Mouse (Mus musculus) midbrain, embryonic 12.5 days (tissue): Measurements from ENCODE around the gene Pcnx3. TPM values are rescaled to one million over a fixed set of nuclear protein-coding genes. Genes with fewer than 3 reads are reported as not detected.

Experiments used
- ATAC-seq: fragments of 200-750 bp; cut with Nextera tagmentation; 2 replicates; pipeline ENCODE4 v1.8.0; 2017; ENCODE audit warnings: low read depth, moderate TSS enrichment, moderate library complexity; ENCODE audit not compliant: low FRiP score
- H3K27ac ChIP-seq: fragments of 300-500 bp; sonication (generic); replicated peaks from 2 replicates; pipeline ENCODE4 v1.5.1; 2016; ENCODE audit warnings: mild to moderate bottlenecking
- H3K27me3 ChIP-seq: fragments of 300-500 bp; sonication (generic); 2 replicates; pipeline ENCODE4 v1.6.1; 2016; ENCODE audit warnings: mild to moderate bottlenecking
- H3K36me3 ChIP-seq: fragments of 300-500 bp; sonication (generic); 2 replicates; pipeline ENCODE4 v1.6.1; 2016
- H3K4me1 ChIP-seq: fragments of 300-500 bp; sonication (generic); 2 replicates; pipeline ENCODE4 v1.6.1; 2016
- H3K4me2 ChIP-seq: fragments of 300-500 bp; sonication (generic); replicated peaks from 2 replicates; pipeline ENCODE4 v1.6.1; 2016; ENCODE audit warnings: mild to moderate bottlenecking, moderate library complexity
- H3K4me3 ChIP-seq: fragments of 300-500 bp; sonication (generic); 2 replicates; pipeline ENCODE4 v1.5.1; 2016; ENCODE audit warnings: mild to moderate bottlenecking
- H3K9ac ChIP-seq: fragments of 300-500 bp; sonication (generic); replicated peaks from 2 replicates; pipeline ENCODE4 v1.6.1; 2016; ENCODE audit warnings: mild to moderate bottlenecking, moderate library complexity
- H3K9me3 ChIP-seq: fragments of 300-500 bp; sonication (generic); 2 replicates; pipeline ENCODE4 v1.6.1; 2016; ENCODE audit warnings: mild to moderate bottlenecking
- WGBS: fragments of 180-500 bp; shearing (Covaris S2); methylation state at CpG from one replicate; pipeline ENCODE4 v1.1.7; 2016; 5-methylcytosine and 5-hydroxymethylcytosine counted together
- polyA plus RNA-seq: library from polyadenylated mRNA; unstranded; fragments of >200 nt; fragmentation: Nextera tagmentation; extraction: Ambion mirVana; gene quantifications from 2 replicates; pipeline ENCODE4 v1.2.1, GENCODE M21; 2016

Pcnx3 gene
- polyA plus RNA-seq, 1 experiment from 2014 or later = 34.1 TPM

DNA sequence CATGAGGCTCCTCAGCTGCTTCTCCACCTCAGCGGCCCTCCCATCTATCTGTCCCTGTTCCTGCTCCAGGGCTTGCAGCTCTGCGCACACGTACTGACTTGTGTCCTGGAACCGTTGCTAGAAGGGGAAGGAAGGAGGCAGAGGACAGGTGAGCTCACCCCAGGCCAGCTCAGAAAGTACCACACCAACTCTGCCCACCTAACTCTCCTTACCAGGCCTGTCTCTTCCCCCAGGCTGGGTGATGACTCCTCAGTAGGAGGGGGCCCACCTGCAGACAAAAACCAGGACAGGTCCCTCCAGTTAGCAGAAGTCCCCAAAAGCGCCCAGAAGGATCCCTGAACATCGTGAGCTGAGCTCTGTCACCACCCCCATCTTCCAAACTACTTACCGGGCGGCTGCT, 21.9 kb upstream of the Pcnx3 start:
- no peak for ATAC-seq
- Histone ChIP-seq H3K4me2 (no peak overlapping the region), H3K9ac (no peak overlapping the region), H3K36me3 (peaks cover 63% of the 10 kb centered on the region), H3K4me1 (peaks cover 7% of the 10 kb centered on the region), H3K4me3 (no peak overlapping the region), H3K27ac (no peak overlapping the region), H3K27me3 (0 out of 2 replicates have a peak, but pooled peaks cover under 1% of the 10 kb centered on the region), H3K9me3 (no peaks in the 10 kb centered on the region)
- 75% methylated on average over 8 of the region's 8 CpGs for WGBS

GRCm38 (mm10) chr19:5710068-5710467, 21.4 kb upstream of the Pcnx3 start:
- Histone ChIP-seq H3K36me3 (peaks cover 63% of the 10 kb centered on the region), H3K27ac (no peak overlapping the region), H3K9me3 (no peaks in the 10 kb centered on the region), H3K4me3 (no peak overlapping the region), H3K4me2 (no peak overlapping the region), H3K9ac (no peak overlapping the region), H3K27me3 (no peaks in the 10 kb centered on the region), H3K4me1 (peaks cover 3% of the 10 kb centered on the region; the same call in 1 of the 2 replicates)
- ATAC-seq = no peak
- WGBS = 92% methylated on average over 6 of the region's 6 CpGs

DNA sequence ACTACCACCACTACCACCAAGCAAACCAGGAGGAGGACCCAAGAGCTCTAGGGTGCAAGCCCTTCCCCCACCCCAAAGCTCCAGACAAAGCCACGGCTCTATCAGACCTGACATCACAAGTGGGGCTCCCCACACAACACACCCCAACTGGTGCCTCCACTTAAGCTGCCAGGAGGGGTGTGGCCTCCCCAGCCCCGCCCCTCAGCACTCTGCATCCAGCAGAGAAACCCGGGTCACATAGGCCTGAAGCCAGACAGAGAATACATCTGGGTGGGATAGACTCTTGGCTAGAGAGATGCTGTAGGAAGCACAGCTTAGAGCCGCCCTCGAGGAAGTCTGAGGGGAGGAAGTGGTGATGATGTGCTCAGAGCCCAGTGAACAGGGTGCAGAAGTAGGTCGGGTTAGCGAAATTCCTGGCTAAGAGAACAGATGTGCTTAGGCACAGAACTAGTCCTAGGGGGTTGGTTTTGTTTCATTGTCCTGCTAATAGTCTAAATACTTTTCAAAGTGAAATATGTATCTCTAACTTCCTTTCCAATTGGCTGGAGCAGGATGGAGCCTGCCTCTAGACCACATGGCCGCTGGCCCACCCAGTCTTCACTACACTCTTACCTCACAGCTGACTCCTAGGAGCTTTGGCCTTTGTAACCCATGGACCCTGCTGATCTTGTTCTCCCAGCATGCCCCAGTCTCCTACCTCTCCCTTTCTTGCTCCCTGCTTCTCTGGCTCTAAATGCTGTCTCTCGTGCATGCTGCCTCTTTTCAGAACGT, 16.3 kb upstream of the Pcnx3 start:
- peaks cover 76% of the 10 kb centered on the region for H3K36me3 ChIP-seq
- 0 out of 2 replicates have a peak, but pooled peaks cover 3% of the 10 kb centered on the region for H3K4me1 ChIP-seq
- H3K27me3 ChIP-seq = no peaks in the 10 kb centered on the region
- no peaks in the 10 kb centered on the region for H3K9me3 ChIP-seq
- 49% methylated on average over 10 of the region's 10 CpGs for WGBS
- ATAC-seq = no peak
- H3K27ac ChIP-seq = no peak overlapping the region
- H3K4me3 ChIP-seq = no peak overlapping the region
- H3K4me2 ChIP-seq = no peak overlapping the region
- no peak overlapping the region for H3K9ac ChIP-seq

GRCm38 (mm10) chr19:5704163-5704800, 15.6 kb upstream of the Pcnx3 start, which contains the start of gene Kcnk7:
Kcnk7 (plus strand) TSS chr19:5704367.
- H3K9me3 ChIP-seq = no peaks in the 10 kb centered on the region
- WGBS = 79% methylated on average over 17 of the region's 17 CpGs
- no peaks in the 10 kb centered on the region for H3K27me3 ChIP-seq
- H3K27ac ChIP-seq = 0 out of 2 replicates have a peak within 1 kb of the TSS, but pooled peaks have one; percentile 8
- peaks cover 78% of the 10 kb centered on the region for H3K36me3 ChIP-seq
- no peak for ATAC-seq
- no peak within 1 kb of the TSS for H3K4me2 ChIP-seq
- H3K4me1 ChIP-seq = 0 out of 2 replicates have a peak, but pooled peaks cover 3% of the 10 kb centered on the region
- no peak within 1 kb of the TSS for H3K4me3 ChIP-seq
- H3K9ac ChIP-seq = no peak within 1 kb of the TSS

DNA sequence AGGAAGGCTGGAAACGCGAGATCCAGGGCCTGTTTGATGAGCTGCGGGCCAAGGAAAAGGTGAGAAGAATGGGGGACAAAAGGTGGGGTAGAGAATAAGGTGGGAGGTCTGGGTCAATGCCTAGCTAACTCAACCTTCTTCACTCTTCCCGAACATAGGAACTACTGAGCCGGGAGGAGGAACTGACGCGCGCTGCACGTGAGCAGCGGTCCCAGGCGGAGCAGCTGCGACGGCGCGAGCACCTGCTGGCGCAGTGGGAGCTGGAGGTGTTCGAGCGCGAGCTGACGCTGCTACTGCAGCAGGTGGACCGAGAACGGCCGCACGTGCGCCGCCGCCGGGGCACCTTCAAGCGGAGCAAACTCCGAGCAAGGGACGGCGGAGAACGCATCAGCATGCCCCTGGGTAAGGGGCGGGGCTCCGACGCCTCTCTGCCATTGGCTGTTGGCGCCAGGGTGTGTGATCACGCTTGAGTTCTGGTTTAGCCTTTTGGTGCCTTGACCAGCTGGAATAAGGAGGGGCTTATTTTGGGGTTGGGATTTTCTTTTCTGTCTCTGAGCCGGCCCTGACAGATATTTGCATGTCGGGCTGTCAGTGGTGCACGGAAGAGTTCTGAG, 7.2 kb upstream of the Pcnx3 start:
- peaks cover 33% of the 10 kb centered on the region for H3K4me1 ChIP-seq
- peak; percentile 72 for ATAC-seq
- peaks cover 12% of the 10 kb centered on the region for H3K27me3 ChIP-seq
- no peaks in the 10 kb centered on the region for H3K9me3 ChIP-seq
- WGBS = 8% methylated on average over 41 of the region's 41 CpGs
- H3K4me3 ChIP-seq = peak overlapping the region; percentile 38
- peaks cover 72% of the 10 kb centered on the region for H3K36me3 ChIP-seq
- 0 out of 2 replicates have a peak overlapping the region, but pooled peaks have one; percentile 50 for H3K9ac ChIP-seq
- H3K4me2 ChIP-seq = peak overlapping the region; percentile 66
- H3K27ac ChIP-seq = no peak overlapping the region

GRCm38 (mm10) chr19:5693801-5694200, 5.1 kb upstream of the Pcnx3 start:
- no peak overlapping the region for H3K27ac ChIP-seq
- 83% methylated on average over 6 of the region's 6 CpGs for WGBS
- H3K36me3 ChIP-seq = peaks cover 57% of the 10 kb centered on the region
- H3K4me3 ChIP-seq = no peak overlapping the region
- H3K27me3 ChIP-seq = peaks cover 12% of the 10 kb centered on the region
- peaks cover 52% of the 10 kb centered on the region for H3K4me1 ChIP-seq
- H3K4me2 ChIP-seq = no peak overlapping the region
- no peak overlapping the region for H3K9ac ChIP-seq
- no peaks in the 10 kb centered on the region for H3K9me3 ChIP-seq
- ATAC-seq = no peak

- Histone ChIP-seq H3K9me3 (no peaks in the 10 kb centered on the region), H3K4me1 (peaks cover 53% of the 10 kb centered on the region), H3K27me3 (peaks cover 12% of the 10 kb centered on the region), H3K4me2 (peak overlapping the region; percentile 3; the same call in 1 of the 2 replicates), H3K27ac (no peak overlapping the region), H3K9ac (peak overlapping the region; percentile 51; the same call in 1 of the 2 replicates), H3K36me3 (peaks cover 48% of the 10 kb centered on the region), H3K4me3 (peak overlapping the region; percentile 94; the same call in 1 of the 2 replicates)
- WGBS = 87% methylated on average over 10 of the region's 10 CpGs
- no peak for ATAC-seq
Observed at GRCm38 (mm10) chr19:5692913-5693396, 4.2 kb upstream of the Pcnx3 start.

GRCm38 (mm10) chr19:5692086-5692912, 3.6 kb upstream of the Pcnx3 start:
- Histone ChIP-seq H3K4me2 (peak overlapping the region; percentile 100), H3K9me3 (no peaks in the 10 kb centered on the region), H3K4me1 (peaks cover 59% of the 10 kb centered on the region), H3K4me3 (peak overlapping the region; percentile 94; the same call in 1 of the 2 replicates), H3K36me3 (peaks cover 42% of the 10 kb centered on the region), H3K27ac (peak overlapping the region; percentile 30), H3K9ac (peak overlapping the region; percentile 51), H3K27me3 (peaks cover 12% of the 10 kb centered on the region)
- WGBS = 77% methylated on average over 10 of the region's 10 CpGs
- no peak for ATAC-seq

GRCm38 (mm10) chr19:5691601-5692000, 2.9 kb upstream of the Pcnx3 start:
- ATAC-seq = no peak
- Histone ChIP-seq H3K4me2 (peak overlapping the region; percentile 100), H3K9ac (peak overlapping the region; percentile 51; the same call in 1 of the 2 replicates), H3K27me3 (peaks cover 12% of the 10 kb centered on the region), H3K27ac (no peak overlapping the region), H3K36me3 (peaks cover 40% of the 10 kb centered on the region), H3K4me1 (peaks cover 62% of the 10 kb centered on the region), H3K9me3 (no peaks in the 10 kb centered on the region), H3K4me3 (peak overlapping the region; percentile 94)
- WGBS = 92% methylated on average over 5 of the region's 5 CpGs

GRCm38 (mm10) chr19:5690343-5690735, 1.6 kb upstream of the Pcnx3 start:
- no peak overlapping the region for H3K27ac ChIP-seq
- H3K9me3 ChIP-seq = no peaks in the 10 kb centered on the region
- H3K27me3 ChIP-seq = peaks cover 8% of the 10 kb centered on the region
- peak overlapping the region; percentile 100 for H3K4me2 ChIP-seq
- H3K4me3 ChIP-seq = peak overlapping the region; percentile 94
- peaks cover 46% of the 10 kb centered on the region for H3K36me3 ChIP-seq
- WGBS = 76% methylated on average over 15 of the region's 15 CpGs
- no peak for ATAC-seq
- peaks cover 51% of the 10 kb centered on the region for H3K4me1 ChIP-seq
- peak overlapping the region; percentile 80 for H3K9ac ChIP-seq
